Mouse (Mus musculus): Measurements from ENCODE around the gene Cln5. TPM values are rescaled to one million over a fixed set of nuclear protein-coding genes. Genes with fewer than 3 reads are reported as not detected.

Gene Cln5
- polyA plus RNA-seq, 1 experiment, result 0.63 TPM

GRCm38 (mm10) chr14:103054731-103055130 is 15.3 kb upstream of the Cln5 start:
- Histone ChIP-seq H3K4me3 (replicated peaks) (no peak overlapping the region), H3K4me1 (ENCODE audit: control insufficient read depth) (0 out of 2 replicates have a peak, but pooled peaks cover 2% of the 10 kb centered on the region), H3K36me3 (ENCODE audit: control insufficient read depth) (no peaks in the 10 kb centered on the region), H3K9me3 (ENCODE audit: control insufficient read depth, low read length) (no peaks in the 10 kb centered on the region), H3K27me3 (ENCODE audit: control insufficient read depth) (no peaks in the 10 kb centered on the region)
- TF ChIP-seq GATA1 (IDR thresholded peaks at IDR 0.05; ENCODE audit: low read length) (no peak), TAL1 (IDR thresholded peaks at IDR 0.05; ENCODE audit: low read length) (no peak)

- no peaks in the 10 kb centered on the region for H3K4me1 ChIP-seq (ENCODE audit: control insufficient read depth)
- no peaks in the 10 kb centered on the region for H3K36me3 ChIP-seq (ENCODE audit: control insufficient read depth)
- no peaks in the 10 kb centered on the region for H3K9me3 ChIP-seq (ENCODE audit: control insufficient read depth, low read length)
- TF ChIP-seq GATA1 (IDR thresholded peaks at IDR 0.05; ENCODE audit: low read length), result no peak
- no peak for TF ChIP-seq TAL1 (IDR thresholded peaks at IDR 0.05; ENCODE audit: low read length)
- no peaks in the 10 kb centered on the region for H3K27me3 ChIP-seq (ENCODE audit: control insufficient read depth)
- H3K4me3 ChIP-seq (replicated peaks), result no peak overlapping the region
Measured at GRCm38 (mm10) chr14:103056601-103057000, 13.4 kb upstream of the Cln5 start.

GRCm38 (mm10) chr14:103058998-103059397 is 11.0 kb upstream of the Cln5 start:
- Histone ChIP-seq H3K9me3 (ENCODE audit: control insufficient read depth, low read length) (no peaks in the 10 kb centered on the region), H3K27me3 (ENCODE audit: control insufficient read depth) (no peaks in the 10 kb centered on the region), H3K4me1 (ENCODE audit: control insufficient read depth) (no peaks in the 10 kb centered on the region), H3K4me3 (replicated peaks) (no peak overlapping the region), H3K36me3 (ENCODE audit: control insufficient read depth) (no peaks in the 10 kb centered on the region)
- TF ChIP-seq GATA1 (IDR thresholded peaks at IDR 0.05; ENCODE audit: low read length) (no peak), TAL1 (IDR thresholded peaks at IDR 0.05; ENCODE audit: low read length) (no peak)

GRCm38 (mm10) chr14:103059495-103059894 is 10.5 kb upstream of the Cln5 start:
- no peaks in the 10 kb centered on the region for H3K27me3 ChIP-seq (ENCODE audit: control insufficient read depth)
- H3K4me3 ChIP-seq (replicated peaks), result no peak overlapping the region
- no peaks in the 10 kb centered on the region for H3K9me3 ChIP-seq (ENCODE audit: control insufficient read depth, low read length)
- TF ChIP-seq GATA1 (IDR thresholded peaks at IDR 0.05; ENCODE audit: low read length) (no peak), TAL1 (IDR thresholded peaks at IDR 0.05; ENCODE audit: low read length) (no peak)
- no peaks in the 10 kb centered on the region for H3K4me1 ChIP-seq (ENCODE audit: control insufficient read depth)
- H3K36me3 ChIP-seq (ENCODE audit: control insufficient read depth), result no peaks in the 10 kb centered on the region

- Histone ChIP-seq H3K4me3 (replicated peaks) (no peak overlapping the region), H3K27me3 (ENCODE audit: control insufficient read depth) (no peaks in the 10 kb centered on the region), H3K9me3 (ENCODE audit: control insufficient read depth, low read length) (no peaks in the 10 kb centered on the region), H3K36me3 (ENCODE audit: control insufficient read depth) (no peaks in the 10 kb centered on the region), H3K4me1 (ENCODE audit: control insufficient read depth) (peaks cover 23% of the 10 kb centered on the region)
- TF ChIP-seq GATA1 (IDR thresholded peaks at IDR 0.05; ENCODE audit: low read length), result no peak
- TF ChIP-seq TAL1 (IDR thresholded peaks at IDR 0.05; ENCODE audit: low read length), result no peak
Measured at GRCm38 (mm10) chr14:103065294-103066167, 4.5 kb upstream of the Cln5 start.

- H3K9me3 ChIP-seq (ENCODE audit: control insufficient read depth, low read length), result no peaks in the 10 kb centered on the region
- H3K27me3 ChIP-seq (ENCODE audit: control insufficient read depth), result no peaks in the 10 kb centered on the region
- no peak for TF ChIP-seq GATA1 (IDR thresholded peaks at IDR 0.05; ENCODE audit: low read length)
- no peak for TF ChIP-seq TAL1 (IDR thresholded peaks at IDR 0.05; ENCODE audit: low read length)
- H3K4me3 ChIP-seq (replicated peaks), result peak overlapping the region; percentile 68
- peaks cover 50% of the 10 kb centered on the region for H3K4me1 ChIP-seq (ENCODE audit: control insufficient read depth)
- H3K36me3 ChIP-seq (ENCODE audit: control insufficient read depth), result peaks cover 29% of the 10 kb centered on the region
Measured at GRCm38 (mm10) chr14:103069465-103069863, 552 bp upstream of the Cln5 start.

GRCm38 (mm10) chr14:103070790-103071189 is 774 bp downstream of the Cln5 start:
- Histone ChIP-seq H3K4me1 (ENCODE audit: control insufficient read depth) (peaks cover 52% of the 10 kb centered on the region), H3K36me3 (ENCODE audit: control insufficient read depth) (peaks cover 43% of the 10 kb centered on the region), H3K27me3 (ENCODE audit: control insufficient read depth) (no peaks in the 10 kb centered on the region), H3K4me3 (replicated peaks) (peak overlapping the region; percentile 68), H3K9me3 (ENCODE audit: control insufficient read depth, low read length) (no peaks in the 10 kb centered on the region)
- TF ChIP-seq GATA1 (IDR thresholded peaks at IDR 0.05; ENCODE audit: low read length) (no peak), TAL1 (IDR thresholded peaks at IDR 0.05; ENCODE audit: low read length) (no peak)

GRCm38 (mm10) chr14:103071471-103071870 is 1.5 kb downstream of the Cln5 start:
- Histone ChIP-seq H3K4me1 (ENCODE audit: control insufficient read depth) (peaks cover 51% of the 10 kb centered on the region), H3K9me3 (ENCODE audit: control insufficient read depth, low read length) (no peaks in the 10 kb centered on the region), H3K4me3 (replicated peaks) (peak overlapping the region; percentile 68), H3K36me3 (ENCODE audit: control insufficient read depth) (peaks cover 49% of the 10 kb centered on the region), H3K27me3 (ENCODE audit: control insufficient read depth) (no peaks in the 10 kb centered on the region)
- no peak for TF ChIP-seq GATA1 (IDR thresholded peaks at IDR 0.05; ENCODE audit: low read length)
- TF ChIP-seq TAL1 (IDR thresholded peaks at IDR 0.05; ENCODE audit: low read length), result no peak

- TF ChIP-seq TAL1 (IDR thresholded peaks at IDR 0.05; ENCODE audit: low read length), result no peak
- no peak for TF ChIP-seq GATA1 (IDR thresholded peaks at IDR 0.05; ENCODE audit: low read length)
- Histone ChIP-seq H3K27me3 (ENCODE audit: control insufficient read depth) (no peaks in the 10 kb centered on the region), H3K4me3 (replicated peaks) (no peak overlapping the region), H3K36me3 (ENCODE audit: control insufficient read depth) (peaks cover 62% of the 10 kb centered on the region), H3K4me1 (ENCODE audit: control insufficient read depth) (peaks cover 54% of the 10 kb centered on the region), H3K9me3 (ENCODE audit: control insufficient read depth, low read length) (no peaks in the 10 kb centered on the region)
Measured at GRCm38 (mm10) chr14:103072731-103073130, 2.7 kb downstream of the Cln5 start.

All from erythroblast, embryonic 14.5 days (primary cell).